Mouse (Mus musculus) c-Kit-negative CD71-positive TER-119-positive erythroid progenitor cells, embryonic 14.5 days (primary cell): Measurements from ENCODE around the gene Rab3gap1.

ENCODE experiments used
- DNase-seq: peaks from one replicate; pipeline ENCODE4 v3.0.0-alpha.2; 2013; ENCODE audit warnings: low read depth, low spot score

The Rab3gap1 gene

DNA sequence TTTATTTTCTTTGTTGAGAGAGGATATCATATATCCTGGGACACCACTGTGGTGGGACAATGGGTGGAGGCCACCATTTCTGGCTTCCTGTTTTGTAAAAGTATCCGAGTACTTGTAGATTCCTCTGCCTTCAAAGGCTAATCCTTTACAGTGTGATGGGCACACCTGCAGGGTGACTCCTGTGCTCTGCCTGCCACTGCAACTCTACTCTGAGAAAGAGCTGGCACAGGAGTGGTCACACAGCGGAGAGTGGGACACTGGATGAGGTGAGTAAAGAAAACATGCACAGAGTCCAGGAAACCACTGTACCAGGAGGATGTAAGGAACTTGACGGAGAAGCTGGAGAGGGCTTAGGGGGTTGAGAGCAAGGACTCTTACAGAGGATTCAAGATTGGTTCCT is 113.7 kb downstream of the Rab3gap1 start:
- no peak for DNase-seq

DNA sequence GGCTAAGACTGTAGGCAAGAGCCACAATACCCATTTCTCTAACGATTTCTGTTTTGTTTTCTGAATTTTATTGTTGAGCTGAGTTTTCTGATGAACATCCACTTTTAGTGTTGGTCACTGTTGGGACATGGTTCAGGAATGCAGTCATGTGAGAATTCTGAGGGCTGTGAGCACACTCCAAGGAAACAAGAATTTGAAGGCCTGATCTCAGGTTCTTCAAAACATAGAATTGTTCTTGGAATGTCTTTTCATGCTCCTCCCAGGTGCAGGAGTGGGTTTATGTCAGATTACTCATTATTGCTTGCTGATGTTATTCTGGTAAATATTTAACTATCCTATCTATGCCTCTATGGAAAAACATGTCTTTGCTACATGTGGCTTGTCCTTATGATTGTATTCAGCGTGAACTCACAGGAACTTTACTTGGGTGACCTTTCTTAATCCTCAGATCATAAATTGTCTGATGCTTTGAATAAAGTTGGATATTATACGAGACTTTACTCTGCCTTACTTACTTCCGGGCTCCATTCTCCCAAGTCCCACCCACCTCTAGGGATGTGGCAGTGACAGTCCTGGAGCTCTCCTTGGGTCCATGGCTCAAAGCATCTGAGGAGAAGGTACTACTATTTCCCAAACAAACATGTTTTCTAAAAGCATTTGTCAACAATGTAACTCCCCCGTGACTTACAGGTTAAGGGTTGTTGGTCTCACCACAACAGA is 114.9 kb downstream of the Rab3gap1 start:
- no peak for DNase-seq

- no peak for DNase-seq
Measured at GRCm38 (mm10) chr1:127985391-127985790, 116.8 kb downstream of the Rab3gap1 start.

GRCm38 (mm10) chr1:127988246-127988645 is 119.7 kb downstream of the Rab3gap1 start:
- DNase-seq: no peak

DNA sequence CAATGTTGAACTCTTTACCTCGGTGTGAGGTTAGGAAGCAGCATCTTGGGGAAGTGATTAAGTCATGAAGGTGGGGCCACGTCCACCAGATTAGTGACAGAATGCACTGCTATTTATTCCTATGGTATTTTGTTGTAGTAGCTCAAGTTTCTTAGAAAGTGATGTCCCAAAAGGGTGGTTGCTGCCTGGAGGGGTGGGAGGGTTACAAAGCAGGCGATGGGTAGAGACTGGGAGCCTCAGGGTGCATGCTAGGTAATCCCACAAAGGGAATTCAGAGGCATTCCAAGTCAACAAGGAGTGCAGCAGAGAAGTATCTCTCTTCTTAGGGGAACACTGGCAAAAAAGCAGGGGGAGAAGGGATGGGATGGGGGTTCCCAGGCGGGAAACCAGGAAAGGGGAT is 120.8 kb downstream of the Rab3gap1 start:
- no peak for DNase-seq

- DNase-seq: no peak
Measured at GRCm38 (mm10) chr1:127989876-127990731, 121.5 kb downstream of the Rab3gap1 start.
